ENCODE assay signal across 9 mouse cellular contexts in genomic region chr2:21234871-21235648, GRCm38 (mm10). TPM values are rescaled to one million over a fixed set of nuclear protein-coding genes. Genes with fewer than 3 reads are reported as not detected.
DNase-seq lines count a peak whose midpoint lies in the region; ATAC-seq and TF ChIP-seq lines count a peak whose summit lies in the region.
"Had no signal": no experiment of that assay in that cellular context is flagged by ENCODE, and none has a peak within 500 bp of the region (broad histone marks: within the 10 kb centered on the region; RNA-seq: fewer than 3 reads in every experiment).

No protein-coding gene starts in this region.

- ATAC-seq in heart, embryonic 12.5 days (ENCODE audit: insufficient number of reproducible peaks, low FRiP score), result peak; percentile 79
- ATAC-seq in embryonic facial prominence, embryonic 12.5 days (ENCODE audit: insufficient number of reproducible peaks, insufficient read depth, low FRiP score, low TSS enrichment), result peak; percentile 57
- ATAC-seq in stomach, embryonic 15.5 days (ENCODE audit: insufficient read depth, low FRiP score, low read depth), result peak; percentile 94
- ATAC-seq in midbrain, embryonic 15.5 days (replicated peaks), result no peak
- no peak for ATAC-seq in hindbrain, postnatal 0 days

- no peak overlapping the region for H3K9ac ChIP-seq in heart, embryonic 12.5 days
- no peak overlapping the region for H3K9ac ChIP-seq in embryonic facial prominence, embryonic 12.5 days
- H3K9ac ChIP-seq in stomach, embryonic 15.5 days, result no peak overlapping the region
- no peak overlapping the region for H3K9ac ChIP-seq in midbrain, embryonic 15.5 days
- no peak overlapping the region for H3K9ac ChIP-seq in hindbrain, postnatal 0 days (replicated peaks; ENCODE audit: low read length)

- no peaks in the 10 kb centered on the region for H3K27me3 ChIP-seq in heart, embryonic 12.5 days (replicated peaks)
- no peaks in the 10 kb centered on the region for H3K27me3 ChIP-seq in embryonic facial prominence, embryonic 12.5 days
- no peaks in the 10 kb centered on the region for H3K27me3 ChIP-seq in stomach, embryonic 15.5 days (replicated peaks)
- no peaks in the 10 kb centered on the region for H3K27me3 ChIP-seq in midbrain, embryonic 15.5 days (replicated peaks)
- H3K27me3 ChIP-seq in hindbrain, postnatal 0 days (ENCODE audit: insufficient read depth, low read length), result no peaks in the 10 kb centered on the region
- H3K27me3 ChIP-seq: CH12.LX had no signal

- H3K4me3 ChIP-seq in heart, embryonic 12.5 days, result no peak overlapping the region
- no peak overlapping the region for H3K4me3 ChIP-seq in embryonic facial prominence, embryonic 12.5 days
- no peak overlapping the region for H3K4me3 ChIP-seq in stomach, embryonic 15.5 days (replicated peaks)
- no peak overlapping the region for H3K4me3 ChIP-seq in midbrain, embryonic 15.5 days
- H3K4me3 ChIP-seq in hindbrain, postnatal 0 days (ENCODE audit: low read length), result no peak overlapping the region

- 59% methylated on average over 9 of the region's 9 CpGs for WGBS in heart, embryonic 12.5 days
- 75% methylated on average over 9 of the region's 9 CpGs for WGBS in embryonic facial prominence, embryonic 12.5 days
- 31% methylated on average over 9 of the region's 9 CpGs for WGBS in large intestine, adult 2 months
- WGBS in stomach, embryonic 15.5 days, result 60% methylated on average over 9 of the region's 9 CpGs
- WGBS in midbrain, embryonic 15.5 days, result 84% methylated on average over 9 of the region's 9 CpGs
- 89% methylated on average over 9 of the region's 9 CpGs for WGBS in hindbrain, postnatal 0 days

- no peak for DNase-seq in heart, adult 11 months
- peak; percentile 98 for DNase-seq in large intestine, adult 2 months (ENCODE audit: low read depth, low spot score)
- no peak for DNase-seq in adrenal gland, postnatal 25 days
- no peak for DNase-seq in hindbrain, postnatal 0 days (ENCODE audit: low spot score)

- H3K27ac ChIP-seq in heart, embryonic 12.5 days (ENCODE audit: poor library complexity, severe bottlenecking), result no peak overlapping the region
- H3K27ac ChIP-seq in embryonic facial prominence, embryonic 12.5 days, result no peak overlapping the region
- H3K27ac ChIP-seq in stomach, embryonic 15.5 days, result peak overlapping the region; percentile 69
- no peak overlapping the region for H3K27ac ChIP-seq in midbrain, embryonic 15.5 days
- no peak overlapping the region for H3K27ac ChIP-seq in hindbrain, postnatal 0 days

- no peak overlapping the region for H3K4me2 ChIP-seq in heart, embryonic 12.5 days
- no peak overlapping the region for H3K4me2 ChIP-seq in embryonic facial prominence, embryonic 12.5 days (replicated peaks)
- H3K4me2 ChIP-seq in stomach, embryonic 15.5 days, result no peak overlapping the region
- H3K4me2 ChIP-seq in midbrain, embryonic 15.5 days, result no peak overlapping the region
- H3K4me2 ChIP-seq in hindbrain, postnatal 0 days (ENCODE audit: low read depth, low read length), result no peak overlapping the region

- H3K4me1 ChIP-seq in heart, embryonic 12.5 days (replicated peaks), result peaks cover 23% of the 10 kb centered on the region
- no peaks in the 10 kb centered on the region for H3K4me1 ChIP-seq in embryonic facial prominence, embryonic 12.5 days
- no peaks in the 10 kb centered on the region for H3K4me1 ChIP-seq in stomach, embryonic 15.5 days
- H3K4me1 ChIP-seq in midbrain, embryonic 15.5 days, result no peaks in the 10 kb centered on the region
- no peaks in the 10 kb centered on the region for H3K4me1 ChIP-seq in hindbrain, postnatal 0 days (ENCODE audit: insufficient read depth, low read length)

- H3K9me3 ChIP-seq in heart, embryonic 12.5 days (replicated peaks), result no peaks in the 10 kb centered on the region
- H3K9me3 ChIP-seq in embryonic facial prominence, embryonic 12.5 days, result no peaks in the 10 kb centered on the region
- H3K9me3 ChIP-seq in stomach, embryonic 15.5 days, result no peaks in the 10 kb centered on the region
- no peaks in the 10 kb centered on the region for H3K9me3 ChIP-seq in midbrain, embryonic 15.5 days
- H3K9me3 ChIP-seq in hindbrain, postnatal 0 days (ENCODE audit: low read length), result no peaks in the 10 kb centered on the region

- no peak for TF ChIP-seq CTCF in hindbrain, postnatal 0 days (IDR thresholded peaks at IDR 0.05; ENCODE audit: low read depth)

- H3K36me3 ChIP-seq in heart, embryonic 12.5 days, result no peaks in the 10 kb centered on the region
- no peaks in the 10 kb centered on the region for H3K36me3 ChIP-seq in embryonic facial prominence, embryonic 12.5 days
- H3K36me3 ChIP-seq in stomach, embryonic 15.5 days, result no peaks in the 10 kb centered on the region
- H3K36me3 ChIP-seq in midbrain, embryonic 15.5 days (replicated peaks), result no peaks in the 10 kb centered on the region
- H3K36me3 ChIP-seq in hindbrain, postnatal 0 days (ENCODE audit: insufficient read depth, low read length), result no peaks in the 10 kb centered on the region

RNA-seq across cellular contexts. Expression of gene Thnsl1, which starts 29.5 kb away (rescaled TPM):
- polyA plus RNA-seq in heart, embryonic 12.5 days (2016; fragmentation: Nextera tagmentation; extraction: Ambion mirVana), result 8.7 and 8.8 TPM in 2 replicates
- polyA plus RNA-seq in embryonic facial prominence, embryonic 12.5 days (2016; fragmentation: Nextera tagmentation; extraction: Ambion mirVana), result 8.6 and 9.0 TPM in 2 replicates
- 2.7 and 3.6 TPM in 2 replicates for polyA plus RNA-seq in large intestine, adult 2 months (2012; rRNA removed)
- polyA plus RNA-seq in stomach, embryonic 15.5 days (2015; fragmentation: Nextera tagmentation; extraction: Ambion mirVana), result 6.4 and 7.6 TPM in 2 replicates
- 24.4 TPM in 2 replicates for polyA plus RNA-seq in midbrain, embryonic 15.5 days (2015; fragmentation: Nextera tagmentation; extraction: Ambion mirVana)
- 6.9 and 10.9 TPM in 2 replicates for total RNA-seq in adrenal gland, postnatal 25 days (2021)
- 11.2 and 16.2 TPM in 2 replicates for total RNA-seq in hindbrain, postnatal 0 days (2014; rRNA removed)
- 15.6 and 17.5 TPM in 2 replicates for polyA plus RNA-seq in hindbrain, postnatal 0 days (2015; fragmentation: Nextera tagmentation; extraction: Ambion mirVana)

RNA-seq across cellular contexts. Expression of gene Enkur, which starts 29.9 kb away (rescaled TPM):
- 1.5 and 2.3 TPM in 2 replicates for polyA plus RNA-seq in heart, embryonic 12.5 days (2016; fragmentation: Nextera tagmentation; extraction: Ambion mirVana)
- 0.54 TPM in 1 of 2 replicates, not detected in the other for polyA plus RNA-seq in embryonic facial prominence, embryonic 12.5 days (2016; fragmentation: Nextera tagmentation; extraction: Ambion mirVana)
- polyA plus RNA-seq in large intestine, adult 2 months (2012; rRNA removed), result 0.20 and 0.21 TPM in 2 replicates
- polyA plus RNA-seq in stomach, embryonic 15.5 days (2015; fragmentation: Nextera tagmentation; extraction: Ambion mirVana), result 0.69 and 0.84 TPM in 2 replicates
- 5.2 and 6.1 TPM in 2 replicates for polyA plus RNA-seq in midbrain, embryonic 15.5 days (2015; fragmentation: Nextera tagmentation; extraction: Ambion mirVana)
- 1.2 TPM in 1 of 2 replicates, not detected in the other for total RNA-seq in adrenal gland, postnatal 25 days (2021)
- total RNA-seq in hindbrain, postnatal 0 days (2014; rRNA removed), result 0.68 and 1.8 TPM in 2 replicates
- polyA plus RNA-seq in hindbrain, postnatal 0 days (2015; fragmentation: Nextera tagmentation; extraction: Ambion mirVana), result 6.4 and 7.5 TPM in 2 replicates

Comparison
In these comparisons a context has a peak if more than half of its experiments do, and no peak if none do; other contexts are left out.
1. ATAC-seq: peak in heart, embryonic 12.5 days (single experiment), embryonic facial prominence, embryonic 12.5 days (single experiment) and stomach, embryonic 15.5 days (single experiment); none in midbrain, embryonic 15.5 days (single experiment) and hindbrain, postnatal 0 days (single experiment).